Mouse (Mus musculus) frontal cortex, adult (tissue): ENCODE data around the gene Mrm2.
"Not testable (repeated sequence)": the region's sequence is repeated elsewhere in the genome, so short reads cannot be mapped to it uniquely, and the experiment has no call there.

Source experiments
- ATAC-seq: cut with Nextera tagmentation; 2 replicates; pipeline ENCODE4 v1.9.2; 2017; ENCODE audit warnings: mild to moderate bottlenecking, moderate library complexity, mixed read lengths; ENCODE audit not compliant: low TSS enrichment

Mrm2 gene

DNA sequence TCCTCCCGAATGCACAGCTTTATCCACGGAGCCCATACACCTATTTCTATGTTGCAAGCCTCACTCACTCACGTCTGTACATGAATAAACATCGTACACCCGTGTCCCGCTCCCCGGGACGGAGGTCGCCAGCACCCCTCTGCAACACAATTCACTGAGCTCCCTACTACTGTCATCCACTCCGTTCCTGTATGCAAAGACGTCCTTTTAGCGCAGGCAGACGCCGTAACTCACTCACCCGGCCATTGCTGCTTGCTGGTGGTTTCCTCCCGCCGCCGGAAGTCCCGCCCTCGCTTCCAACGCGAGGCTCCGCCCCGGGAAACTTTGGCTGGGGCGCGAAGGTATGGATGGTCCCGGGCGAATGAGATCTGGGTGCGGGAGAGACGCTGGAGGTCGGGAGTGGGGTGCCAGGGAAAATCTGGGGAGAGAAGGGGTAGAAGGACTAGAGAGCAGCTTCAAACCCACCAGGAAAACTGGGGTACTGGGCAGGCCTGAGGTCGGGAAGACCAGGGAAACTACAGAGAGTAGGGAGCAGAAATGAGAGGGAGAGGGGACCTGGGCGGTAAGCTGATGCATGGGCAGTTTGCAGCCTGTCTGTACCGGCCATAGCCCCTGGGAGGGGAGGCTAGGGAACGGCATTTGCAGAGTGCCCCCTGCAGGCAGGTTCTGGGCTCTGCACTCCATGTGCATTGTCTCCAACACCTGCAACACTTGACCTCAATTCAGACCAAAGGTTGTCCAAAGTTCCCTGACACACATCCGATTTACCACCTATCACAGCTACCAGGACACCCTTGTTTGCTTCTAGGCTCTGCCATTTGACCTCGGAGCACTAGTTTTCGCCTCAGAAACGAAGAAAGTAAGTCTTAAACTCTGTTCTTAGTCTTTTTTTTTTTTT lies at the start of gene Mrm2:
TSS of gene Mrm2 (minus strand) at position 284 of the 898 bp plus-strand sequence.
- peak; percentile 95 for ATAC-seq

DNA sequence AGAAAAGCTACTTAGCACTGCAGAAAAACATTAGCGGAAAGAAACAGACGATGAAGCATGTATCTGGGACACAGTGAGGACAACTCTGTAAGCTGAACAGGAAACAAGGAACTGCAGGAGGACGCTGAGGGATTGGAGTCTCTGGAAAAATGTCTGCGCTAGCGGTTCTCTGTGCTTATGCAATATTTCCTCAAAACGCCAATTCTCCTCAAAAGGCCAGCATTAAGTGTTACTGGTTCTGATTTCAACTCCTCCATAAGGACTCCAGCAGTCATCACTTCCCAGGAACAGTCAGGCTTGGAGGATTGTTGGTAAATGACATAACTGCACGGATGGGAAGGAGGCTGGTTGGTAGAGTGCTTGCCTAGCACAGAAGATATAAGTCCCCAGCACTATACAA lies 49.5 kb upstream of the Mrm2 start:
- peak; percentile 52; the same call in 1 of the 2 replicates for ATAC-seq

DNA sequence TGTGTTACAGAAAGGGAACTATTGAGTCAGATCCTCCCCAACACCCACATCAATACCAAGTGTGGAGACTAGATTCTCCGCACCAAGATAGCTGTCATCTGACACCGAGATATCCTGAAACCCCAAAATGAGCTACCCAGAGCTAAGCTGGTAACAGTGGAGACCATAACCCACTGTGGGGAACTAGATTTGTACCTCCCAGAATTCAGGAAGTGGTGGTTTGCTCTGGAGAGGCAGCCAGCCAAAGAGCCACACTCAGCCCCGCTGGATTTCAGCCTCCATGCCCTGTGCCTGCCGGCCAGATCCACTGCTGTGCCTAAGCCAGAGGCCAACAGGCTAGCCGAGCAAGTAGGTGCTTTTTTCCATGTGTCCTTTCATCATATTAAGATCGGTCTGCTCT lies 47.6 kb upstream of the Mrm2 start:
- no peak for ATAC-seq

DNA sequence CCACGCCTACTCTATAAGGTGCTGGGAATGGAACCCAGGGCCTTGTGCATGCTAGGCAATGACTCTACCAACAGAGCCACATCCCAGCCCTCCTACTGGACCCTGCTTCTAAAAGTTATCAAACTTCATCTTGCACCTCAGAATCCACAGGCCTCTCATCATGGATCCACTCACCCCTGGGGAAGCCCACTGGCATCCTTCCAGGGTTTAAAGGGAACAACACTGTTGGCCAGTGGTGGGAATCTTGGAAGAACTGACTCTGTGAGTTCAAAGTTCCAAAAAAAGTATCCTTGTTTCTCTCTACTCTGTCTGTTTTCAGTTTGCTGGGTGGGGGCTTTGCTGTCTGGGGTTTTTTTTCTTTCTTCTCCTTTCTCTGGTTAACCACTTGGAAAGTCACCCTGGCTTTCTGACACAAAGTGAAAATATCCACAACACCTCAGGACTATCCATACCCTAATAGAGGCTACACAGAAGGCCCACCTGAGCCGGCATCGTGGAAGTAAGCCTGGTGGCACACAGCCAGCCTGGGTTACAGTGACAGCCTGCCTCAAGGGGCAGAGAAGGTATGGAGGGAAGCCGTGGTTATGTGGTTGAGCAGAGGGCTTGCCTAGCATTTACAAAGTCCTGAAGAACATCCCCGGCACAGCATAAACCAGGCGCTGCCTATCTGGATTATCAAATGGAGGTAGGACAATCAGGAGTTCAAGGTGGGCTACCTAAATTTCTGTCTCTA lies 46.6 kb upstream of the Mrm2 start:
- no peak for ATAC-seq

DNA sequence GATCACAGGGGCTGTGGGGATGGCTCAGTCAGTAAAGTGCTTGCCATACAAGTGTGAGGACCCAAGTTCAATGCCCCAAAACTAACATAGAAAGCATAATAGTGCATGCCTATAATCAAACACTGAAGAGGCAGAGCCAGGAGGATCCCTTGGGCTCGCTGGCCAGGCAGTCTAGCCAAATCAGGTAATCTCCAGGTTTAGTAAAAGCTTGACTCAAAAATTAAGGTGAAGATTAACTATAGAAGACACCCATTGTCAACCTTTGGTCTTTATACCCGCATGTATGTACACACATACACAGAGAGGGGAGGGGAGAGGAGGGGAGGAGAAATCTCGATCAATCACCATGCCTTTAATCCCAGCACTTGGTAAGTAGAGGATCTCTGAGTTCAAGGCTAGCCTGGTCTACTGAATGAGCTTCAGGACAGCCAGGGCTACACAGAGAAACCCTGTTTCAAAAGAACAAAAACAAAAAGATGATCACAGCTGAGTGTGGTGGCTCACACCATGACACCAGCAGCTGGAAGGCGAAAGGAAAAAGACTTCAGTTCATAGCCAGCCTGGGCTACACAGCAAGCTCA lies 43.6 kb upstream of the Mrm2 start:
- no peak for ATAC-seq

DNA sequence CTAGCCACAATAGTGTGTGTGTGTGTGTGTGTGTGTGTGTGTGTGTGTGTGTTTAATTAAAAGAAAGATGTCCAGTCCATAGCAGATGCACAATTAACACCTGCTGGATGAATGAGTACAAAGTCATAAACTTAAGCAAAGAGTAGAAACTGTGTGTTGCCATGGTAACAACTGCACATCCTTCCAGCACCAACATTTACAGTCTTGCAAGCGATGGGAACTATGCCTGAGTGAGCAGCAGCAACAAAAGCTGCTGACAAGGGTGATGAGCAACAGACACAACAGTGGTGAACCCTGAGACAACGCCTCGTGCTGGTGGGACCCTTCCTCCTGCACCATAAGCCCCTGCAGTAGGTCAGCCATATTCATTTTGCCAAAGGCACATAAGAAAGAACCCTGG lies 42.5 kb upstream of the Mrm2 start:
- ATAC-seq: peak; percentile 62; the same call in 1 of the 2 replicates

DNA sequence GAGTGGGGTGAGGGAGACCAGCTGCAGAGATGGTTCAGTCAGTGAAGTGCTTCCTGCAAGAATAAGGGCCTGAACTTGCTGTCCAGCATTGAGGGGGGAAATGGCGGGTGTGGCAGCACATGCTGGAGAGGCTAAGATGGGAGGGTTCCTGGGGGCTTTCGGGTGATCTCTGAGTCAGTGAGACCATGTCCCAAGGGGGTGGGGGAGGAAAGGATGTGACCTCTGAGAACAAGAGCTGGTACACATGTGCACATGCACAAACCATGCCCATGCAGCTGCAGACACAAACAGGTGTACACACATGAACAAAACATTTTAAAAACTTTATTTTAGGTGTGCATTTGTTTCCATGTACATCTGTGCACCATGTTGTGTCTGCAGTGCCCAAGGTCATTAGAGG lies 42.0 kb upstream of the Mrm2 start:
- no peak for ATAC-seq

DNA sequence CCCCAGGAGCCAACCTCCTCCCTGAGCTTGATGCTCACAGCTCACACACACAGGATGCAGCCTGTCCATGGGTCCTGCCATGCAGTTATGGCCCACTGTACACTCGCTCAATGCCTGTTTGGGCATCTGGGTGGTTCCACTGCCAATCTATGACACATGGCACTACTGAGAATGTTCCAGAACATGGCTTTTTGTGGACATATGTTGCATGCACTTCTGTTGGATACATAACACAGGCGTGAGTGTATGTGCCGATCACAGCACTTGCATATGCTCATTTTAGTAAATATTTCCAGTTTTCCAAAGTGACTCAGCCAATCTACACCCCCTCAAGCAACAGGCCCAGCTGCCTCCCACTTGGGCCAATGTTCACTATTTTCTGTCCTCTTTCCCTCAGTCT lies 40.0 kb upstream of the Mrm2 start:
- peak; percentile 67; the same call in 1 of the 2 replicates for ATAC-seq

DNA sequence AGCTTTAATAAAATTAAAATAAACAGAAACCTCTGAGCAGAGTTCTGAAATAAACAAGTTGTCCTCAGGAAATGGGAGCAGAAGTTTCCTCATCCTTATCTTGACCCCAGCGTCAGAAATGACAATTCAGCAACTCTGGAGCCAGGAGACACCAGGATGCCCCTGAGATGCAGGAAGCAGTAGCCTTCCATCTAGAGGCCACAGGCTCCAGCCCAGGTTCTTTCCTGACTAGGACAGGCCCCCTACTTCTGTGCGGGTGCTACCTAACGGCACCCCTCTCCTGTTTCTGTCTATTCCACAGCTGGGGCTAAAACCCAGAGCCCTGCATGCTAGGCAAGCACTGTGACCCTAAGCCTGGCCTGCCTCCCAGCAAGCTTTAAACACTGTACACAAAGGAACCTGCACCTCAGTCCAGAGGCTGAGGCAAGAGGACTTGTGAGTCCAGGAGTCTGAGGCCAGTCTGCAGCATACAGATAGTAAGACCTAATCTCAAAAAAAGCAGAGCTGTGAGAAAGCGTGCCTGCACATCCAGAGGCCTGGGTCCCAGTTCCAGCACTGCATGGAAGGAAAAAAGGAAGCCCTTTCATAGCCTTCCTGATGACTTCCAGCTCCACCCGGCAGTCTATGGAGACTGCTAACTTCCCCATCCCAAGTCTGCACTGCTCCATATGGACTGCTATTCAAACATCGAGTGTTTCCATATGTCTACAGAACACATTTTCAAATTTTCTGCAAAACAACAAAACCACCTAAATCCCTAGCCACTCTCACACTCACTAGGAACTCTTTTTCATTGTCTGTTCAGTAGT lies 39.0 kb upstream of the Mrm2 start:
- no peak for ATAC-seq

DNA sequence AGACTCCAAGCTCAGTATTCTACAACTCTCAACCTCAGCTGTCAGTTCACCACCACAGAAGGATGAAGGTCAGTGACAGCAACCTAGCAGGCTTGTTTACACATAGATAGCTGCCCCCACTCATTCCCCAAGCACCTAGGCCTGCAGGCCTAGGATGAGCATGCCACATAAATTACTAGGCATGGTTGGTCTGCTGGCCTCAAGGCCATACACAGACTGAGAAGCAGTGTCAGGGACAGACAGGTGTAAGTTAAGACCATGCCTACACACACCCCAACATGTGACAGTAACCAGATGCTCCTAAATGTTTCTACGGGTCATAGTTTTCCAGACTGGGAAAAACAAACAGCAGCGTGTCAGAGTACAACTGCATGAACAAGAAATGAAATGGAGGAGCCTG lies 37.8 kb upstream of the Mrm2 start:
- ATAC-seq: no peak

DNA sequence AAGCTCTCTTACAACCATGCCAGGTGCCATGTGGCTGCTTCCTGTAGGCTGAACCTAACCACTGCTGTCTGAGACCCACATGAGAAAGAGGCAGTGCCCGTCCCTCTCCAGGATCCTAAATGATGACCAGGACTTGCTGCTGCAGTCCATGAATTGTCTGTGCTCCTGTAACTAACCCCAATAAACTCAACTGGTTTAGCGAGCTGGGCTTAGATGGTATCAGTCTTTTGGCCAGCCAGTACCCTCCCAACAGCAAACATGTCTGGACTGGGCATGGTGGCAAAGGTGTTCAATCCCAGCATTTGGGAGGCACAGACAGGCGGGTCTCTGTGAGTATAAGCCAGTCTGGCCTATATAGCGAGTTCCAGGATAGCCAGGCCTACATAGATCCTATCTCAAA lies 37.2 kb upstream of the Mrm2 start:
- ATAC-seq: no peak

DNA sequence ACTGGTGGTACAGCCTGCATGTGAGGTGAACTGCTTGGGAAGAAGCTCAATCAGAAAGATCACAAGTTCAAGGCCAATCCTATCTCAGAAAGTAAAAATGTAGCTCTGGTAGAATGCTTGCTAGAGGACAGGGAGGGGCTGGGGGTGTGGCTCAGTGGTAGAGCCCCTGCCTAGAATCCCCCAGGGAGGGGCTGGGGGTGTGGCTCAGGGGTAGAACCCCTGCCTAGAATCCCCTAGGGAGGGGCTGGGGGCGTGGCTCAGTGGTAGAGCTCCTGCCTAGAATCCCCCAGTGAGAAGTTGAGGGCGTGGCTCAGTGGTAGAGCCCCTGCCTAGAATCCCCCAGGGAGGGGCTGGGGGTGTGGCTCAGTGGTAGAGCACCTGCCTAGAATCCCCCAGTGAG lies 36.4 kb upstream of the Mrm2 start:
- not testable (repeated sequence) for ATAC-seq

DNA sequence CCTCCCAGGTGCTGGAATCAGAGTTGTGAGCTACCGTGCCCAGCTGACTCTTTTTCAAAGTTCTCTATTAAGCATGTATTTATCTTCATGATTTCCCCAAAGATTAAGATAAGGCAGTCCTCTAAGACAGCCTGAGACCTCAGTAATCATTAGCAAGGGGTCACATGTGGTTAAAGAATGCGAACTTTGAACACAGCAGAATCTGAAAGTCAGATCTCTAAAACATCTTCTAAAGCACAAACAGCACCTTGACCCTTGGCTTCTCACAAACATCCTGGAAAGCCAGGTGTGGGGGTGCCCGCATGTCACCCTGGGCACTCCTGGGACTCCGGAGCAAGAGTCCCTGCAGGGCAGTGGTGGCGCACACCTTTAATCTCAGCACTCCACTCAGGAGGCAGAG lies 32.7 kb upstream of the Mrm2 start:
- no peak for ATAC-seq

DNA sequence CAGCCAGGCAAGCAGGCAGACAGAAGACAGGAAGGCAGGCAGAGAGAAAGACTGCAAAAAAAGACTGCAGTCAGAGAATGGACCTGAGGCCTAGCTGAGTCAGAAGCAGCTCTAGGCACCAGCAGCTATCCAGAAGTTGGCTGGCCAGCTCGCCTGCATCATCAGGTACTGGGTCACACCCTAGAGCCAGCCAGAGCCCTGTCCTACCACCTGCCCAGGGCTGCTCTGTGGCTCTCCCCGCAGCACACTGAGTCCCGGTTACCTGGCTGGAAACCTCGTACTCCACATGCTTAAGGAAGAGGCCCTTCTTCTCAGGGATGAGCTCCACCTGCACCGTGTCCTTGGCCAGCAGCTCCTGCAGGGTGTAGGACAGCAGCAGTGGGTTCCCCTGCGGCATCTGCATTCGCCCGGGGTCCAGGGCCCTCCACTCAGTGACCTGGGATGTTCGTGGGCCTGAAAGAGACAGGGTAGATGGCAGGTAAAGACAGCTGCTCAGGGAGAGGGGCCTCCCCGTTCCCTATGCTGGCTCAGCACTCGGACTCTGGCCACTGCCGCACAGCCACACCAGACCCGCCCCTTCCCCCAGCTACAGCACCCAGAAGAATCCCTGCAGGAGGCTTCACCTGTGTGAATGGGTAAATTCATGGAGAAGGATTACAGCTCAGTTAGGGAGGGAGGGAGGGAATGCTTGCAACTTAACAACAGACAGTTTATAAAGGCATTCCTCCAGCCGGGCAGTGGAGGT lies 28.4 kb upstream of the Mrm2 start:
- no peak for ATAC-seq

DNA sequence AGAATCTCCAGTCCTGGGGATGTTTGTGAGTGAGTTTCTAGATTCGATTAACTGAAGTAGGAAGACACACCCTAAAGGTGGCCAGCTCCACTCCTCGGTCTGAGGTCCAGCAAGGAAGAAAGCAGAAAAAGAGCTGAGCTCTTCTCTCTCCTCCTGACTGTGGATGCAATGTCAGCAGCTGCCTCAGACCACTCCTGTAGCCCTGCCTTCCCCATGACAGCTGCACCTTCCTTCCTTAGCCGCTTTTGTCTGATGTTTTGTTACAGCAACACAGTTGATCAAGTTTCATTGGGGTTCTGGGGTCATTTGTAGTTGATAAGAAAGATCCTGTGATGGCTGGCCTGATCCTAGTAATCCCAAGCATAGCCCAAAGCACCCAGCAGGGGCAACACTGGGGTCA lies 25.8 kb upstream of the Mrm2 start:
- ATAC-seq: no peak

DNA sequence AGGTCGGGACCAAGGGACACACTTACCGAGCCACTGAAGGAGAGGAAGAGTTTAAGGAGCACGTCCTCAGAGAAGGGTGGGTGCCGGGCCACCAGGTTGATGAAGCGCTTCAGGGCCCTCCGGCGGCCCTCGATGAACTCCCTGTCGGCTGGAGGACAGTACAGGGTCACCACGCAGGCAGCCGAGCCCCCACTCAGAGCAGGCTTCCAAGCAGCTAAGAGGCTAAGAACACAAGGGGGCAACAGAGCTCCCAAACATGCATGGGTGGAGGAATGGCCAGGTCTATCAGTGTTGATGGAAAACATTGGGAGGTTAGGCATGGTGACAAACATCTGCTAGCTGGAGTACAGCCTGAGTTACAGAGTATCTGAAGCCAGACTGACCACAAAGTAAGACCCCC lies 24.2 kb upstream of the Mrm2 start:
- no peak for ATAC-seq

DNA sequence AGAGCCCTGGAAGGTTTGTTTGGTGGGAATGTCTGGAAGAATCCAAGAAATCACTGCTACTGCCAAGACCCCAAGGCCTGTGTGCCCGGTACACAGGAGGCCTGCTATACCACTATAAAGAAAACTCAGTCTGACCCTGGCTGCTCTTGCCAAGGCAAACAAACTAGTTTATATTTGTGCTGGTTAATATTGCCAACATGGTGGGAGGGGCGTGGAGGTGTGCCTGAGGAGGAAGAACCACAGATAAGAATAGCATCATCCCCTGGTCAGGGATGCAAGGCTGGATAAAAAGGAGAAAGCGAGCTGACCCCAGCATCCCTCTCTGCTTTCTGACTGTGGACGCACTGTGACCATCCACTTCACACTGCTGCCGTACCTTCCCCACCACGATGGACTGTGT lies 20.7 kb upstream of the Mrm2 start:
- ATAC-seq: no peak

DNA sequence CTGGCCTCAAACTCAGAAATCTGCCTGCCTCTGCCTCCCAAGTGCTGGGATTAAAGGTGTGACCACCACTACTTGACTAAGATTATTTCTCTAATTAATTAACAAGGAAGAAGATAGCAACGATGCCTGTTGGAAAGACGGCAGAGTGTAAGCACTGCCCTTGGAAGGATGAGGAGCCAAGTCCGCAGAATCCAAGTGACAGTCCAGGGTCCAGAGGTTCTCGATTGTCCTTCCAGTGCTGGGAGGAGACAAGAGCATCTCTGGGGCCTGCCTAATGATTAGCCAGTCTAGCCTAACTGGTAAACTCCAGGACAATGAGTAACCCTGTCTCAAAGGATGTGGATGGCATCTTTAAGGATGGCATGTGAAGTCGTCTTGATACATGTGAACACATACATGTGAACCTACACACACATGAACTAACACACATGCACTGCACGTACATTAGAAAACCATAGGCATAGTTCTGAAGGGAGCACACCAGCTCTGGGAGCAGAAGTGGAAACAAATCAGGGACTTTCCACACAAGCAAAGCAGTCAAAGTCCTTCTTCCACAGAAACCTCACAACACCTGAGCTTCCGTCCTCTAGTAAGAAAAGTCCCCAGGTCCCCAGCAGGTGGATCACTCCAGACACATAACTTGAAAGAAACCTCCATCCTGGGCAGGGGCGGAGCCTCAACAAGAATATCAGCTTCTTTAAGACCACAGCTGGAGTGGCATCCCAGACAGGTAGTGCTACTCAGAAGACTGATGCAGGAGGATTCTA lies 19.2 kb upstream of the Mrm2 start:
- no peak for ATAC-seq

DNA sequence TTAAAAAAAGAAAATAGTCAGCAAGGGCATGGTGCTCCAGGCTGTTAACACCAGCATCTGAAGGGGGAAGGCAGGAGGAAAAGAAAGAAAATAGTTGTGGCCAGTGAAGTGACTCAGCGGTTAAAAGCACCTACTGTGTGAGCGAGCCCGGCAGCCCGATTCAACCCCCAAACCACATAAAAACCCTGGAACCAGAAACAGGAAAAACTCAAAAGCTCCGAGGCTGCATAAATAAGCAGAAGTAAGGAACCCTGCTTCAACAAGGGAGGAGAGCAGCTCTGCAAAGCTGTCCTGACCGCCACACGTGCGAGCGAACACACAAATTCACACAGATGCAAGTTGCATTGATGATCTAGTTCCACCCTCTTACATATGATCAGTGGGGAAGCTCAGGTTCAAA lies 18.2 kb upstream of the Mrm2 start:
- ATAC-seq: no peak

DNA sequence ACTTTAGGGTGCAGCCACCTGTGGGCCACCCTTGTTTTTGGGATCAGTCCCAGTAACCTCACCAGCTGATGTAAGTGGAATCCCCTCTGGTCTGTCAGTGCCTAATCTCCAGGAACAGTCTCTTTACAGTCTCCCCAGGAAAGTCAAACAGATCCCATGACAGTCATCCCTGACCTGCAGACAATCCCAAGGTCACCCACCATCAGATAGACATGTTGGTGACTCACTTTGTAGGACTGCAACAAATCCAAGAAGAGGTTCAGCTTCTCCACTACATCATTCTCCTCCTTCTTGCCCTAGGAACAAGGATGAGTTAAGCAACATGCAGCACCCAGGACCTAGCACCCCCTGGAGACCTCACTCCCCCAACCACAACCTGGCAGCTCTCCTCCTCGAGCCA lies 14.4 kb upstream of the Mrm2 start:
- no peak for ATAC-seq
